Mouse (Mus musculus): ENCODE data around the gene Sertad2. TPM values are rescaled to one million over a fixed set of nuclear protein-coding genes. Genes with fewer than 3 reads are reported as not detected.
A peak's percentile ranks its signal among the peaks of the same experiment; 100 is the strongest.

The Sertad2 gene
- polyA plus RNA-seq, 1 experiment from 2014 or later, result 22.3 TPM

- H3K27ac ChIP-seq (ENCODE audit: low read depth, low read length), result no peak overlapping the region
Measured at GRCm38 (mm10) chr11:20663580-20664198, 120.6 kb downstream of the Sertad2 start.

GRCm38 (mm10) chr11:20664878-20665277 is 121.8 kb downstream of the Sertad2 start:
- H3K4me1 ChIP-seq (ENCODE audit: control insufficient read depth, insufficient read depth, low read length), result 0 out of 2 replicates have a peak, but pooled peaks cover 2% of the 10 kb centered on the region
- H3K9me3 ChIP-seq (ENCODE audit: control insufficient read depth, low read length), result no peaks in the 10 kb centered on the region
- no peak overlapping the region for H3K27ac ChIP-seq (ENCODE audit: low read depth, low read length)
- H3K4me3 ChIP-seq (ENCODE audit: low read depth, low read length), result no peak overlapping the region
- no peak overlapping the region for H3K4me2 ChIP-seq (ENCODE audit: low read depth)
- H3K36me3 ChIP-seq (ENCODE audit: control insufficient read depth, insufficient read depth, low read length), result no peaks in the 10 kb centered on the region
- no peak for ATAC-seq (ENCODE audit: insufficient read depth, low FRiP score, low TSS enrichment)
- WGBS, result 76% methylated on average over 9 of the region's 9 CpGs
- H3K9ac ChIP-seq (ENCODE audit: low read length), result no peak overlapping the region
- no peak for DNase-seq (ENCODE audit: low spot score)
- no peaks in the 10 kb centered on the region for H3K27me3 ChIP-seq (ENCODE audit: control insufficient read depth, insufficient read depth, low read length)

More at GRCm38 (mm10) chr11:20663580-20664198, 120.6 kb downstream of the Sertad2 start:
- Histone ChIP-seq H3K4me3 (ENCODE audit: low read depth, low read length) (no peak overlapping the region), H3K27me3 (ENCODE audit: control insufficient read depth, insufficient read depth, low read length) (no peaks in the 10 kb centered on the region), H3K9ac (ENCODE audit: low read length) (peak overlapping the region; percentile 15; the same call in 1 of the 2 replicates), H3K4me1 (ENCODE audit: control insufficient read depth, insufficient read depth, low read length) (0 out of 2 replicates have a peak, but pooled peaks cover 2% of the 10 kb centered on the region), H3K36me3 (ENCODE audit: control insufficient read depth, insufficient read depth, low read length) (no peaks in the 10 kb centered on the region), H3K4me2 (ENCODE audit: low read depth) (no peak overlapping the region), H3K9me3 (ENCODE audit: control insufficient read depth, low read length) (no peaks in the 10 kb centered on the region)
- DNase-seq (ENCODE audit: low spot score) (peak; percentile 9), ATAC-seq (ENCODE audit: insufficient read depth, low FRiP score, low TSS enrichment) (no peak)
- 27% methylated on average over 5 of the region's 5 CpGs for WGBS

GRCm38 (mm10) chr11:20671789-20672392 is 128.8 kb downstream of the Sertad2 start:
- Histone ChIP-seq H3K9me3 (ENCODE audit: control insufficient read depth, low read length) (no peaks in the 10 kb centered on the region), H3K27me3 (ENCODE audit: control insufficient read depth, insufficient read depth, low read length) (no peaks in the 10 kb centered on the region), H3K4me1 (ENCODE audit: control insufficient read depth, insufficient read depth, low read length) (no peaks in the 10 kb centered on the region), H3K27ac (ENCODE audit: low read depth, low read length) (no peak overlapping the region), H3K4me2 (ENCODE audit: low read depth) (no peak overlapping the region), H3K4me3 (ENCODE audit: low read depth, low read length) (no peak overlapping the region), H3K9ac (ENCODE audit: low read length) (no peak overlapping the region), H3K36me3 (ENCODE audit: control insufficient read depth, insufficient read depth, low read length) (no peaks in the 10 kb centered on the region)
- 53% methylated on average over 6 of the region's 6 CpGs for WGBS
- no peak for ATAC-seq (ENCODE audit: insufficient read depth, low FRiP score, low TSS enrichment)
- no peak for DNase-seq (ENCODE audit: low spot score)

GRCm38 (mm10) chr11:20672513-20672912 is 129.5 kb downstream of the Sertad2 start:
- Histone ChIP-seq H3K9ac (ENCODE audit: low read length) (no peak overlapping the region), H3K4me3 (ENCODE audit: low read depth, low read length) (no peak overlapping the region), H3K27me3 (ENCODE audit: control insufficient read depth, insufficient read depth, low read length) (no peaks in the 10 kb centered on the region), H3K9me3 (ENCODE audit: control insufficient read depth, low read length) (no peaks in the 10 kb centered on the region), H3K36me3 (ENCODE audit: control insufficient read depth, insufficient read depth, low read length) (no peaks in the 10 kb centered on the region), H3K4me1 (ENCODE audit: control insufficient read depth, insufficient read depth, low read length) (no peaks in the 10 kb centered on the region), H3K27ac (ENCODE audit: low read depth, low read length) (no peak overlapping the region), H3K4me2 (ENCODE audit: low read depth) (no peak overlapping the region)
- 78% methylated on average over 6 of the region's 6 CpGs for WGBS
- ATAC-seq (ENCODE audit: insufficient read depth, low FRiP score, low TSS enrichment) (no peak), DNase-seq (ENCODE audit: low spot score) (no peak)

- no peak overlapping the region for H3K4me2 ChIP-seq (ENCODE audit: low read depth)
- H3K27ac ChIP-seq (ENCODE audit: low read depth, low read length), result no peak overlapping the region
- no peaks in the 10 kb centered on the region for H3K4me1 ChIP-seq (ENCODE audit: control insufficient read depth, insufficient read depth, low read length)
- DNase-seq (ENCODE audit: low spot score) (no peak), ATAC-seq (ENCODE audit: insufficient read depth, low FRiP score, low TSS enrichment) (no peak)
- H3K9ac ChIP-seq (ENCODE audit: low read length), result no peak overlapping the region
- H3K4me3 ChIP-seq (ENCODE audit: low read depth, low read length), result no peak overlapping the region
- H3K36me3 ChIP-seq (ENCODE audit: control insufficient read depth, insufficient read depth, low read length), result no peaks in the 10 kb centered on the region
- 80% methylated on average over 2 of the region's 2 CpGs for WGBS
- no peaks in the 10 kb centered on the region for H3K9me3 ChIP-seq (ENCODE audit: control insufficient read depth, low read length)
- H3K27me3 ChIP-seq (ENCODE audit: control insufficient read depth, insufficient read depth, low read length), result no peaks in the 10 kb centered on the region
Measured at GRCm38 (mm10) chr11:20679396-20679795, 136.3 kb downstream of the Sertad2 start.

GRCm38 (mm10) chr11:20680781-20681180 is 137.7 kb downstream of the Sertad2 start:
- Histone ChIP-seq H3K27me3 (ENCODE audit: control insufficient read depth, insufficient read depth, low read length) (no peaks in the 10 kb centered on the region), H3K9me3 (ENCODE audit: control insufficient read depth, low read length) (no peaks in the 10 kb centered on the region), H3K4me2 (ENCODE audit: low read depth) (no peak overlapping the region), H3K4me3 (ENCODE audit: low read depth, low read length) (no peak overlapping the region), H3K9ac (ENCODE audit: low read length) (no peak overlapping the region), H3K27ac (ENCODE audit: low read depth, low read length) (no peak overlapping the region), H3K4me1 (ENCODE audit: control insufficient read depth, insufficient read depth, low read length) (no peaks in the 10 kb centered on the region), H3K36me3 (ENCODE audit: control insufficient read depth, insufficient read depth, low read length) (no peaks in the 10 kb centered on the region)
- ATAC-seq (ENCODE audit: insufficient read depth, low FRiP score, low TSS enrichment) (no peak), DNase-seq (ENCODE audit: low spot score) (no peak)
- 84% methylated on average over 5 of the region's 5 CpGs for WGBS

GRCm38 (mm10) chr11:20681679-20682078 is 138.6 kb downstream of the Sertad2 start:
- no peak for ATAC-seq (ENCODE audit: insufficient read depth, low FRiP score, low TSS enrichment)
- Histone ChIP-seq H3K27ac (ENCODE audit: low read depth, low read length) (no peak overlapping the region), H3K9me3 (ENCODE audit: control insufficient read depth, low read length) (no peaks in the 10 kb centered on the region), H3K9ac (ENCODE audit: low read length) (no peak overlapping the region), H3K4me2 (ENCODE audit: low read depth) (no peak overlapping the region), H3K36me3 (ENCODE audit: control insufficient read depth, insufficient read depth, low read length) (no peaks in the 10 kb centered on the region), H3K27me3 (ENCODE audit: control insufficient read depth, insufficient read depth, low read length) (no peaks in the 10 kb centered on the region), H3K4me1 (ENCODE audit: control insufficient read depth, insufficient read depth, low read length) (no peaks in the 10 kb centered on the region), H3K4me3 (ENCODE audit: low read depth, low read length) (no peak overlapping the region)
- 90% methylated on average over 5 of the region's 5 CpGs for WGBS
- DNase-seq (ENCODE audit: low spot score), result no peak

- Histone ChIP-seq H3K27me3 (ENCODE audit: control insufficient read depth, insufficient read depth, low read length) (no peaks in the 10 kb centered on the region), H3K4me2 (ENCODE audit: low read depth) (no peak overlapping the region), H3K4me1 (ENCODE audit: control insufficient read depth, insufficient read depth, low read length) (no peaks in the 10 kb centered on the region), H3K9me3 (ENCODE audit: control insufficient read depth, low read length) (no peaks in the 10 kb centered on the region), H3K4me3 (ENCODE audit: low read depth, low read length) (no peak overlapping the region), H3K9ac (ENCODE audit: low read length) (no peak overlapping the region), H3K27ac (ENCODE audit: low read depth, low read length) (no peak overlapping the region), H3K36me3 (ENCODE audit: control insufficient read depth, insufficient read depth, low read length) (no peaks in the 10 kb centered on the region)
- peak; percentile 77; the same call in 1 of the 2 replicates for ATAC-seq (ENCODE audit: insufficient read depth, low FRiP score, low TSS enrichment)
- WGBS, result 11% methylated on average over 4 of the region's 4 CpGs
- DNase-seq (ENCODE audit: low spot score), result peak; percentile 81
Measured at GRCm38 (mm10) chr11:20691000-20691399, 147.9 kb downstream of the Sertad2 start.

Data from neural tube, embryonic 11.5 days (tissue).